Mouse (Mus musculus) lung, postnatal 25 days (tissue): ENCODE measurements around the gene Fam71e2.

Experiments used
- DNase-seq: peaks from one replicate; pipeline ENCODE4 v3.0.0; 2022; ENCODE audit warnings: low spot score

The Fam71e2 gene

DNA sequence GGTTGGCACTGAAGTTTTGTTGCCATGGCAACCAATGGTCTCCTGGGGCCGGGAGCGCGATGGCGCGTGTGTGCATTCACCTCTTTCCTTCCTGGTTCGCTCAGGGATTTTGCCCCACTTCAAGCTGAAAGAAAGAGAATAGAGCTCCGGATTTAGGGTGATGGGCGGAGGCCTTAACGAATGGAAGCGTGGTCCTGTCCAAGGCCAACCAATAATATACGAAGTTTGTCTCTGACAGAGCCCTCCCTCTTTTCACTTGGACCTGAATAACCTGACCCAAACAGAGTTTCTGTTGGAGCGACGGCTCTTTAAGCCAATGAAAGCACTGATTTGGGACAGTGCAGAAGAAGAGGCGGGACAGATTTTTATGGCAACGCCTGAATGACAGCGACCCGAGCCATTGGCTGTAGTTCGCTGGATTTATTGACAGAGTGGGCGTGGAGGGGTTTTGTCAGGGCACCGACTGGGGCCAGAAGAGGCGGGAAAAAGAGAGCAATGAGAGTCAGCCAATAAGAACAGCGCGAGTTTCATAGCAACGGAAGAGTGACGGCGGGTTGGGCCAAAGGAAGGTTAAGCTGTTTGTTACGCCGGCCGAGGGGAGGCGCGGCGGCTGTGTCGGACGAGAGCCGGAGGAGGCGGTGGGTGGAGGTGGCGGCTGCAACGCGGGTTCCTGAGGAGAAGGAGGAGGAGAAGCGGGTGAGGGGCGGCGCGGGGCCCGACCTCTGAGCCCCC is 31.4 kb downstream of the Fam71e2 start, which contains the start of gene Kmt5c:
Kmt5c (plus strand) TSS at position 572 of the 732 bp plus-strand sequence.
- peak; percentile 100 for DNase-seq

DNA sequence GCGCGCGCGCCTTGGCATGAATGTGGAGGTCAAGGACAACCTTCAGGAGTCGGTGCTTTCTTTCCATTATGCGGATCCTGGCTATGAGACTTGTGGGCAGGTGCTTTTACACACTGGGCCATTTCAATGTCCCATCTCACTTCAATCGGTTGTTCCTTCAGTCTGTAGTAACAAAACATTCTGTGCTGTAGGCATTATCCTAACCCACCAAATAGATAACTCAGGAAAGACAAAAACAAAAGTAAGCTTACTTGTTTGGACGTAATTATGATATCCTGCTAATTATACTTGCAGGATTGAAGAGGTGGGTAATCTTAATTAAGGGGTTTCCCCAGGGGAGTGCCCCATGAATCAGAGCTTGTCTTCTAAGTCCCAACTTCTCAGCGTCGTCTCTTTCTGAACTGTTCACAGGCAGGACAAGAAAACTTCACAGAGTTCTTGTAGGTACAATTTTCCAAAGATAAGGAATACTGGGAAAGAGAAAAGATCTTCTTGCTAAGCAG is 32.0 kb downstream of the Fam71e2 start:
- DNase-seq: no peak

DNA sequence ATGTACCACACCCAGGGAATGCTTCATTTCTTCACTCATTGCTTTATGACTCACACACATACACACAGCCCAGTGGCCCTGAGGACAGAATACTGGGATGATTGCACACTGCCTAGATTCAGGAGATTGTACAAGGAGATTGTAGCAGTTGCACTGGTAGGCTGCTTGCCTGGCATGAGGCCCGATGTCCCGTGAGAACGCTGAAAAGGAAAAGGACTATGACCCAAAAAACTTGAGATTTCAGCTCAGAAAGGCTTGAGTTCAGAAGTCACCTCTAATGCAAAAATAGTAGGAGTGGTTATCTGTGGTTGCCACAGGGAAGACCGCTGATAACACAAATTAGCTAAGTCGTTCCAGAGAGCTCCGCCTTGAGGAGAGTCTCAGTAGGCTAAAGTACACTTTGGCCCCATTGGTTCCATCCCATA is 38.1 kb downstream of the Fam71e2 start:
- no peak for DNase-seq

DNA sequence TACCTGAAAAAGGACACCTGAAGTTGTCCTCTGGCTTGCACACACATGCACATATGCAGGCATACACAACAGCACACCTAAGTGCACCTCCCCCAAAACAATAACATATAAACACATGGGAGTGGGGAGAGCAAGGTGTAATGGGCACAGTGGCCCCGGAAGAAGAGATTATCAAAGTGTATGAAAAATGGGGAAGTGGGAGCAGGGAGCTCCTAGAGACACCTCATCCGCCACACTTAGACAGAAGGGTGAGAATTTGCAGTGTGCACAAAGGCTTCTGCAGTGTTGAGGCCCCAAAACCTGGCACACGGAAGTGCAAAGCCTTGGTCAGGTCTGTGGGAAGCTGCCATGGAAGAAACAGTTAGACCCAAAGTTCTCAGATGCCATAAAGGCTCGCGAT is 40.0 kb downstream of the Fam71e2 start:
- DNase-seq: no peak

DNA sequence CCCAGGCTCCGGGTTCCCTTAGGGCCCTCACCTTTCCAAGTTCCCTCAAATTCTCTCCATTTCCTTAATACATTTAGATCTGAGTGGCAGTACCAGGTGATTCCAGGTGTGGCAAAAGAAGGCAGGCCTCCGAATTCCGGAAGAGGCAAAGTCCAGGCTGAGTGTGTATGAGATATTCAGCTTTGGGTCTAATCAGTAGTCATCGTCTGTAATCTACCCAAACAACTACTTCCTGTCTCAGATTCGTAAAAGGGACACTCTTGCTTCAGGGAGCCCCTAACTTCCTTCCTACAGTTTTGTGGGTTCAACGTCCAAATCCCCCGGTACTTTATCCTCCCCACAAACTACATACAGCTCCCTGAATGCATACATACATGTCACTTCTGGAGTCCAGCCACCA is 45.9 kb downstream of the Fam71e2 start, which contains the start of gene Tmem150b:
Tmem150b (minus strand) TSS at position 81 of the 400 bp plus-strand sequence.
- no peak for DNase-seq

DNA sequence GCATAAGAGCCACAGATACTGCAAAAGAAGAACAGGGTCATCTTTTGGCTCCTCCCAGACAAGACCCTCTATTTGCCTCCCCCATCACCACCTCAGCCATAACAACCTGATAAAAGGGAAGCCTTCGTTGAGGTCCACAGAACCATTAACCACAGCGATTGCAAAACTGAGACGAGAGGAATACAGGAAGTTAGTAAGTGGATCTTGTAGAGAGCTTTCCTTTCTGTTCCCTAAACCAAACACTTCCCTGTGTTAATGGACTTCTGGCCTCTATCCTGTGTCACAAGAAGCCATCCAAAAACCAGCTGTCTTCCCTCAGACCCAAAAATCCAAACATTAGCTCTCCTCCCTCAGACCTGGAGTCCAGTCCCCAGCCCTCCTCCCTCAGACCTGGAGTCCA is 46.7 kb downstream of the Fam71e2 start:
- DNase-seq: peak; percentile 61

DNA sequence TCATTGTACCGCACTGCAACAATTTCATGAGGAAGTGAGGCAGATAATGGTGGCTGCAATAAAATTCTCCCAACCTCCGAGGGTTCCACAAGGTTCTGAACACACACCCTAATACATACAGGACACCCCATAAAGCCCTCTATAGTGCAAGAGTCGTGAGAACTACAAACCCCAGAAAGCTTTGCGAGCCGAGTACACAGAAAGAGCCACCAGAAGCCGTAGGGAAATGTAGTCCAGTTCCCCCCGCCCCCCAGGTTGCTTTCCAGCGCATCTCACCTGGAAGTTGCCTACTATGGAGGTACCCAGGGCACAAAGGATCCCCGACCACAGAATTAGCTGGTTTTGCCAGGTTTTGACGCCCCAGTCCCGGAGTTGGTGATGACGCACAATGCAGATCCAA is 47.6 kb downstream of the Fam71e2 start:
- DNase-seq: peak; percentile 21

DNA sequence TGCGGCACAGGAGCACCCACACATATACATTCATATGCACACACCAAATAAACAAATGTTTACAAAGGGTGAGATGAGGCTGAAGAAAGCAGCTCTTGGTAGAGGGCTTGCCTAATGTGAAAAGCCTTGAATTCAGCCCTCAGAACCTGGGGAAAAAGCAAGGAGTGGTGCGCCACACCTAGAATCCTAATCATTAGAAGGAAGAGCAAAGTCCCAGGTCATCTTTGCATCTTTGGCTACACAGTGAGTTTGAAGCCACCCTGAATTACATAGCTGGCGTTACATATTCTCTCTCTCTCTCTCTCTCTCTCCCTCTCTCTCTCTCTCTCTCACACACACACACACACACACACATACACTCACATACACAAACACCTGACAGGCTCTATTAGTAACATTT is 51.8 kb downstream of the Fam71e2 start:
- DNase-seq: no peak

DNA sequence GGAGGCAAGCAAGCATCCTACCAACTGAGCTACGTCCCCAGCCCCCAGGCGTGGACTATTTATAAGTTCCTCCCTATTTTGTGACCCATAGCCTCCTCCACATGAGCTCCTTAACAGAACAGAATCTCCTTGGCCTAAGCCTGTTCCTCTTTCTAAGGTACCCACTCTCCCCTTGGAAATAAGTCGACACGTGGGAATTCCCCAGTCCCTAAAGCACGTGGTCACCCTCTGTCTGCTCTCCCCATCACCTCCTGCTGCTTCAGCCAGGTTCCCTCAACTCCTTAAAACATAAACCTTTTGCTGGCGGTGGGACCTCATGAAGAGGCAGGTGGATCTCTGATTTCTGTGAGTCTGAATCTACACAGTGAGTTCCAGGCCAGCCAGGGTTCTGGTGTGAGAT is 54.1 kb downstream of the Fam71e2 start:
- DNase-seq: no peak

DNA sequence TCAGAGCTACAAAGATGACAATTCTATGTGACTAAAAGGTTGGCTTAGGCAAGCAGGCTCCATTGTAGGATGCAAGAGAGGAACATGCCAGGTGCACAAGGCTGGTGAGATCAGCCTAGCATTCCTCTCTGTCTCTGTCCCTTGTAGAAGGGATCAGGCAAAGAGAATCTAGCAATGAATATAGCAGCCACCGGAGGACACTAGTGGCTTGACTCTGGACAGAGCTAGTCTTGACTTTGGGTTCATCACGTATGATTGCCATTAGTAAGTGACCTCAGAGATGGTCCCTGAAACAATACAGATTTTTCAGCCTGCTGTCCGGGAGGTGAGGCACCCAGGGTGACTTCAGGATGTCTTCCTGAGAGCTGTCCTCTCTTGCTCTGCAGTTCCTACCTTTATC is 58.5 kb downstream of the Fam71e2 start:
- no peak for DNase-seq

DNA sequence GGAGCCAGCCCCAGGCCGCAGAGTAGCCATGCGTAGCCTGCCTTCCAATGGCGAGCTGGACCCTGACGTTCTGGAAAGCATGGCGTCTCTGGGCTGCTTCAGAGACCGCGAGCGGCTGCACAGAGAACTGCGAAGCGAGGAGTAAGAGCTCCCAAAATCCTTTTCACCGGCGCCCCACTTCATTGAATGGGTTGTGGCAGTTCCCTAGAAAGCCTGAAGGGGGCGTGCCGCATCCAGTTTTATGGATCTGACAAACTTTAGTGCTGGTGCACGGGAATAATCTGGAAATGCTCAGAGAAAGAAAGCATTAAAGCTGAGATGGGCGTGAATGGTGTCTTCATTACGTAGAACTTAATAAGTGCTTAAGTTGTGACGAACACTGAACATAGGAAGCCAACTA is 66.0 kb downstream of the Fam71e2 start:
- peak; percentile 27 for DNase-seq
